Mouse (Mus musculus): ENCODE measurements around the gene Oog1.
"Not testable (repeated sequence)": the region's sequence is repeated elsewhere in the genome, so short reads cannot be mapped to it uniquely, and the experiment has no call there.

Gene Oog1

DNA sequence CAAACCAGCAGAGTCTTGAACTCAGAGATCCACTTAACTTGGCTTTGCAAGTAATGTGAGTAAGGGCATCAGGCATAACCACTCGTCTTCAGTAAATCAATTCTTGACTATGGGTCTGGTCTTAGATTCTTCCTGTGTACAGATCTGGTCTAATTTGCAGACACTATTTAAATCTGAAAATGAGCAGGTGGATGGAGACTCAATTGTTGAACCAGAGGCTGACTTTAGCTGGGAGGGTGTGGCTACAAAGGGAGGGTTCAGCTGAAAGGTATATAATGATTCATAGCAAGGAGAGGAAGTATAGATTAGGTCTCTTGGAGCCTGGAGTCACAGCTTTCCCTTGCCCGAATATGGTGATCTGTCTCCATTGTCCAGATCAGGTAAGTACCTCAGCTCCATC is at the start of gene Oog1:
Oog1 (plus strand) TSS at position 301 of the 400 bp plus-strand sequence.
- in situ Hi-C loops (cut with MboI), result not testable (repeated sequence)

DNA sequence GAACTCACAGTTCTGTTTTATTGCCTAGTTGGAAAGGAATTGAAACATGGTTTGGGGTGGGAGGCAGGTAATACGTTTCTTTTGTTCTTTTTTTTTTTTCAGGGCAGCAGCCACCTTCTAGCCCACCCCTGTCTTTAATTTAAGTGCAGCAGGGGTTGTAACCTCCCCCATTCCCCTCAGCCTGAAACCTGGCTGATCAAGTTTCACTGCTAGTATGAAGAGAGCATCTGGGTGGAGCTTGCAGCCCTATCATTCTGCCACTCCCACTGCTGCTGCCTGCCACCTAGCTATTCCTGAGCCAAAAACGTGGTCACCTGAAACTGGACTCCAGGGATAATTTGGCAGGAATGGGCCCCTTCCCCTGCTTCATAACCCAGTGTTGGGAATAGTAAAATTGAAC is 1.1 kb upstream of the Oog1 start:
- in situ Hi-C loops (cut with MboI), result not testable (repeated sequence)

GRCm38 (mm10) chr12:87618569-87618968 is 16.1 kb downstream of the Oog1 start, which contains the start of gene Gm4027:
Gene Gm4027, plus strand, starts transcription at chr12:87618869.
- in situ Hi-C loops (cut with MboI), result not testable (repeated sequence)

- in situ Hi-C loops (cut with MboI), result not testable (repeated sequence)
Observed at GRCm38 (mm10) chr12:87644520-87644919, 42.0 kb downstream of the Oog1 start, which contains the start of gene Gm16381. Gene Gm16381, minus strand, starts transcription at chr12:87644620.

DNA sequence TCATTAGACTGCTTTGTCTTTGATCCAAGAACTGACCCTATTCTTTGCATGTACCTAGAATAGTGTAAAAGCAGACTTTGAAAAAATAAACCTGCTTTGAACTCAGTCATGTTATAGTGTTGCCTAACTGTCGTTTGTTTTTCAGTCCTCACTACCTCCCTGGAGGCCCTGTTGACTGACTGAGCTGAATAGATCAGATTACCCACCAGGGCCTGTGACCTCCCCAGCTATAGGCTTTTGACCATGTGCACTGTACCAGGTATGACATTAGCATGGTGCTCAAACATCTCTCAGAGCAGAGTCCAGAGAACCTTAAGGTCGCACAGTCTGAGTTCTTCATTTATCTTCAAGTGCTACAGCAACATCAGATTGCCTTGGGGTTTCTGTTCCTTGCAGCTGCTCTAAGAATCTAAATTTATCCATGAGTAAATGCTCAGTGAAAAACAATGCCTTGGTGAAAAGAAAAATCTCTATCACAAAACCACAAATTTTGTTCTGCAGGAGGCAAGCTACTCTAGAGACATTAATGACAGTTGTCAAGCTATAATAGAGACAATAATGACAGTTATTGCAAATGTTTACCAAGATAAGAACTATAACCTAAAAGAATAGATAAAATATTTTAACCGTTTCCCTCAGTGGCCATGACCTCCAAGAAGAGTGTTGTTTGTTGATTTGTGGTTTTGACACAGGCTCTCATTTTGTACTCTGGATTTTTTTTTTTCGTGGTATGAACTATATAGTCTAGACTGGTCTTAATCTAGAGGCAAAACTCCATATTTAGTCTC is 50.6 kb downstream of the Oog1 start:
- in situ Hi-C loops (cut with MboI), result not testable (repeated sequence)
